Mouse (Mus musculus) neutrophil, adult 5-6 weeks (primary cell): ENCODE data around the gene Celf1. TPM values are rescaled to one million over a fixed set of nuclear protein-coding genes. Genes with fewer than 3 reads are reported as not detected.

Source experiments
- ATAC-seq: fragments of 151-379, 151-347 bp; 2 replicates; pipeline ENCODE4 v1.8.0; 2017; ENCODE audit warnings: mild to moderate bottlenecking, moderate TSS enrichment; ENCODE audit not compliant: insufficient number of reproducible peaks, poor library complexity, low FRiP score, severe bottlenecking; ENCODE audit errors: extremely low read depth
- total RNA-seq: library from RNA; stranded (forward); fragments of 200-1000 nt; gene quantifications from 2 replicates; pipeline ENCODE4 v1.2.3, GENCODE M21; 2017

Gene Celf1
- total RNA-seq, 1 experiment from 2014 or later: 53.0 TPM

DNA sequence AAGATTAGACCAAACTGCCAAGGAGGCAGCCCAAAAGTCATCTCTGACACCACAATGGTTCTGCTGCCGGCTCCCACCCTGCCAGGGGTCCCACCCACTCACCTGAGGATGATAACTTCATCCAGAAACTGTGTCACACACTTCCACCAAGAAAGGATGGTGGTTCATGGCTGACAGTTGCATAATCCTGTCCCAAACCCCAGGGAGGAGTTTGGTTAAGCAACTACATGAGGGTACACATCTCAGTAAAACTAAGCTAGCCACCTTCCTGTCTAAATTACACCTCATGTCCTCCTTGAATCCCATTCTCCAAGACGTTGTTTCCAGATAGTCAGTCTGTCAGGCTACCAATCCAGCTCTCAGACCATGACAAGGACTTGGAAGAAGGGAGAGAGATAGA lies 7.9 kb upstream of the Celf1 start:
- ATAC-seq: no peak

DNA sequence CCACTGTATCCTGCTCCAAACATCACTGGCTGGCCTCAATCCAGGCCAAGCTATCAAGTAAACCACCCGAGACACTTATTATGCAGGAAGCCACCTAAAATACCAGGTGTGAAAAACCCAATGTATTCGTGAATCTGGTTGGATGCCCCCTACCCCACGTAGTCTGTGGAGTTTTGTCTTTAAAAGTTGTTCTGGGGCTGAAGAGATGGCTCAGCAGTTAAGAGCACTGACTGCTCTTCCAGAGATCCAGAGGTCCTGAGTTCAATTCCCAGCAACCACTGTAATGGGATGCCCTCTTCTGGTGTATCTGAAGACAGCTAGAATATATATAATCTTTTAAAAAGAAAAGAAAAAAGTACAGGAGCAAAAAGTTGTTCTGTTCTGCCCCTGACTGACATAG lies 1.8 kb upstream of the Celf1 start:
- no peak for ATAC-seq

DNA sequence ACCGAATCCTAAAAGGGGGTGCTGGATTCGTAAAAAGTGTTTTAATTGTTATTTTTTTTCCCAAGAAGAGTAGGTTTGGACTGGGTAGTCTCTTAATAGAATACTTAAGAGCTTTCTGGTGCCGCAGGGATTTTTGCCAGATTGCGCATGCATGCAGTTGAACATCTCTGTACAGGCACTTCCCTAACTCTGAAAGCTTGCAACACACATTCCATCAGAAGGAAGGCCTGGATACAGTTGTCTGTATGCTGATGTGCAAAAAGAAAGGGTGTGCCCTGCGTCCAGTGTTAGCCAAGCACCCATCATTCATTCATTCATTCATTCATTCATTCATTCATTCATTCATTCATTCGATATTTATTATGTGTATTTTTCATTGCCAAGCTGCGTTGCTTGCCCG lies 432 bp upstream of the Celf1 start:
- ATAC-seq: no peak

DNA sequence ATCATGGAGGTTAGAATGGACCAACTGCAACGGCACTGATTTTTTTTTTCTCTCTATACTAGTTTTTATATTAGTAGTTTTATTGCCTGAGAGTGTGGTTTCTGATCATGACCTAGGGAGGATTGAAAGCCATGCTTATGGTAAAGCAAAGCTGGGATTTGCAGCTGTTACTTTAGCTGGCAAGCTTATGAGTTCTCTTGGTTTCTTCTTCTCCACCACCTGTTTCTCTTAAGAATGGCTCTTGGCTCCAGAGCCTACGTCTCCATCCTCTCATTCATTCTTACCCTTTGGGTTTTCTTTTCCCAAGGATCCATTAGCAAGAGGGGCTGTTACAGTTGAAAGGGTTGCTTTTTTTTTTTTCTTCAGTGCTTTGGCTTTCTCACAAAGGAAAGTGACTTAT lies 1.6 kb downstream of the Celf1 start:
- no peak for ATAC-seq

DNA sequence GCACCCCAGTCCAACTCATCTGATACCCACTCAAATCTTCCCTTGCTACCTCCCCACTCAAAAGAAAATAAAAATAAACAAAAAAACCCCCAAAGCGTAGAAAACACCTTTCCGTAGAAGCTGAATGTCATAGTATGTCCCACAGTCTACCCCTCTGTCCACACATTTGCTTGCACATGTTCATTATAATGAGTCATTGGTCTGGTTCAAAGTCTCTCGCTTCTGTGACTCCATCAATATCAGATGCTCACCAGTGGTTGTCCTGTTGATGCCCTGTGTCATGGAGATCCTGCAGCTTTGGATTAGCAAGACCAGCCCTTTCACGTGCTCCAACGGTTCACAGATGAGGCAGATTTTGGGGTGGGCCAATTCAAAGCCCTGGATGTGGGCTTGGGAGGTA lies 10.0 kb downstream of the Celf1 start:
- ATAC-seq: no peak

DNA sequence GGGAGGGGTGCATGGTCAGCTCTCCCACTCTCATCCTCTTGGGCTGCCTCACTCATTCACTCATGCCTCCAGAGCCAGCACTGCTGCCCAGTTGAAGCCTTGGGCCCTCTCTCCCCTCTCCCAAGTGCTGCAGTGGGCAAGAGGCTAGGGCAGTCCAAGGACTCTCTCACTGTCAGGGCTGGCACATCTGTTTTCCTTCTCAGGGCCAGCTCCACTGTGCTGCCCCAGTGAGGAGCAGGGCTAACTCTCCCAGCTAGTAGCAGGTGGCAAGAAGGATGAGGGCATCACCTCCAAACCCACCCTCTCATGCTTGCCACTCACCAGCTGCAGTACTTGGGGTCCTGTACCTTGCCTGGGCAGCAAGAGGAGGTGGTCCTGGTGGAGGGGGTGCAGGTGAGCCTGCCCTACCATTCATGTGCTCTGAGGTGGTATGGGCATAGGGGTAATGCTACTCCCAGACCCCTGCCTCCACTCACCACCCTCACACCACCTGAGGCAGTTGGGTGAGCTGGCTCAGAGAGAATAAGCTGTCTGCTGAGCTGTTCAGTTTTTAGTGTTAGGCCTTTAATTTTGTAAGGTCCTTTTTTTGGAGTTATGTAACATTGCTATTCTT lies 10.5 kb downstream of the Celf1 start:
- ATAC-seq: 0 out of 2 replicates have a peak, but pooled peaks have one; percentile 6

DNA sequence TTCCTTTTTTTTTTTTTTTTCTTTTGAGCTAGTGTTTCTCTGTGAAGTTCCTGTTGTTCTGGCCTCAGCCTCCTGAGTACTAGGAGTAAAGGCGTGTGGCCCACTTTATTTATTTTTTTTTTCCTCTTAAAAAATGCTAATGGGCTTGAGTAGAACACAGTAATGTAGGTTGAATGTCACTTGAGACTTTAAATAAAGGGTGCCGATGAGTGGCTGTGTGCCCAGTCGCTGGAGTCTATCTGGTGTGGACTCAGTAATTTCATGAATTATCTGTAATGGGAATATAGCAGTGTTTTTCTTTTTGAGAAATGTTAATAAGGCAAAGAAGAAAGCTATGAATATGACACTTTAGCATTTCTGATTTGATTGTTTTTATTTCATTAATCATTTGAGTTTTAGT lies 13.3 kb downstream of the Celf1 start:
- no peak for ATAC-seq

DNA sequence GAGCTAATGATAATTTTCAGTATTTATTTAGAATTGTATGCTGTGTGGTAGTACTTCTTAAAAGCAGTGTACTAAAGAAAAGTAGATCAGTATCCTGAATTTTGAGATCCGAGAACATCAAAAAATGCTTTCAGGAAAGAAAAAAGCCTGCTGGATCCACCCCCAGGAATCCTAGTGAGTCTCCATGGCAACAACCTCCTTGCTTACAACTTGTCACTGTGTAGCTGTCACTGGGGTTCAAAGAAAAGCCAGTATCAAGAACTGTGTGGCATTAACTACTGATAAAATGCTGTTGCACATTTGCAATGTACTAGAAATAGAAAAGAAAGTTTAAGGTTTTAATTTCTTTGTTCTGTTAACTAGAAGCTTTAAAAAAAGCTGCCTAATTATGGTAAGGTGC lies 15.9 kb downstream of the Celf1 start:
- ATAC-seq: no peak

DNA sequence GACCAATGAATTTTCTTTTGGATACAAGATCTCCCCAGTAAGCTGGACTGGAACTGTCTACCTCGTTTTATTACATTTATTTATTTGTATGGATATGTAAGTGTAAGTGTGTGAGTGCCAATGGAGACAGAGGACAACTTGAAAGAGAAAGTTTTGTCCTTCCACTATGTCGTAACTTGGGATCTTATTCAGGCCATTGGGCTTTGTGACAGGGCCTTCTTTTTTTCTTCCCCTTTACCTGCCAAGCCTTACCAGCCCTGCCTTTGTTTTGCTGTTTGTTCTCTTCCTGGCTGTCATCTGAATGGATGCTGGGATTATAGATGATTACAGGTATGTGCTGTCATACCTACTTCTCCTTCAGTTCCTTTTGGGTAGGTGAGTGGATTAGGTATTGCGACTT lies 18.7 kb downstream of the Celf1 start:
- ATAC-seq: no peak

DNA sequence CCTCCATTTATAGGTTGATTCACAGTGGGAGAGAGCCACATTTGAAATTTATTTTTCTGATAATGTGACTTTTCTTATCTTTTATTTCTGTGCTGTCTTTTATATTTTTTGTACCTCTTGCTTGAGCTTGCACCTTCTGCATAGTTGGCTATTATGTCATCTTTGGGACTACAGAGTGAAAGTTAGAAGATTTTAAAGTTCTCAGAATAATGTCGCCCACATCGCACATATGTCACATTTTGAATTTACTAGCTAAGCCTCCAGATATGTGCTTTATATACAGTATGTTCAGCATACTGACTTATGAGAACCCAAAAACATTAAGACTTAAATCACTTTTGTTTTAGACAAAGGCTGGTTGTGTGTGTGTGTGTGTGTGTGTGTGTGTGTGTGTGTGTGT lies 19.8 kb downstream of the Celf1 start:
- no peak for ATAC-seq

DNA sequence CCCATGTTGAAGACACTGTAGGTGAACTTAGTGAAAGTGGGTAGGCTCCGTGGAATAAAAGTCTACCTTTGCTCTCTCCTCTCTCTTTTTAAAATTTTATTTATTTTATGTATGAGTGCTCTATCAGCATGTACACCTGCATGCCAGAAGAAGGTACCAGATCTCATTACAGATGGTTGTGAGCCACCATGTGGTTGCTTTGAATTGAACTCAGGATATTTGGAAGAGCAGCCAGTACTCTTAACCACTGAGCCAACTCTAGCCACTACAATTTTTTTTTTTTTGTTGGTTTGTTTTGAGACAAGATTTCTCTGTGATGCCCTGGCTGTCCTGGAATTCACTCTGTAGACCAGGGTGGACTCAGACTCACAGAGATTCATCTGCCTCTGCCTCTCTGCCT lies 23.1 kb downstream of the Celf1 start:
- ATAC-seq: no peak

DNA sequence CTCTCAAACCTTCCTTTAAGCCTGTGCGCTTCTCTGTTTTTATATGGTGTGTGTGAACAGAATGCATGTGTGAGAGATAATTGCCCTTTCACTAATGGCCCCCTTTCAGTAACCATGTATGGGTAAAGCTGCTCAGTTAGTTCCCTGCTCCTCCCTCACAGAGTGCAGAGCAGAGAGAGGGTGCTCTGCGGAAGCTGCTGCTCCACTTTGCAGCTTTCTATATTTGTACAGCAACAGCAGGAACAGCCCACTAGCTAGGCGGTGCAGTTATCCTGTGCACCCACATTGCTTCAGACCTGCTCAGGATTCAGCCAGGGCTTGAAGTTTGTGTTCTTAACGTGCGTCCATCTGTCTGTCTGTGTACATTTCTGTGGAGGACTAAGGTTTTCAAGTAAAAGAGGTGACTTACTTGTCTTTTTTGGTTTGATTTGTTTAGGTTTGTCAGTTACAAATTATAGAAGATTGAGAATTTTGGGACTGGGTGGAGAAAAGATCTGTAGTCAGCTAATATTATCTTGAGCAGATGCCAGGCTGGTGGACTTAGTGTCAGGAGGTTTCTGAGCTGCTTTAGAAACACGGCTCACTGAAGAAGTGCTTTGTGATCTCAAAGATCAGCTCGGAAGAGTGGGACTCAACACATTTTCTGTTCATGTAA lies 24.8 kb downstream of the Celf1 start:
- no peak for ATAC-seq

DNA sequence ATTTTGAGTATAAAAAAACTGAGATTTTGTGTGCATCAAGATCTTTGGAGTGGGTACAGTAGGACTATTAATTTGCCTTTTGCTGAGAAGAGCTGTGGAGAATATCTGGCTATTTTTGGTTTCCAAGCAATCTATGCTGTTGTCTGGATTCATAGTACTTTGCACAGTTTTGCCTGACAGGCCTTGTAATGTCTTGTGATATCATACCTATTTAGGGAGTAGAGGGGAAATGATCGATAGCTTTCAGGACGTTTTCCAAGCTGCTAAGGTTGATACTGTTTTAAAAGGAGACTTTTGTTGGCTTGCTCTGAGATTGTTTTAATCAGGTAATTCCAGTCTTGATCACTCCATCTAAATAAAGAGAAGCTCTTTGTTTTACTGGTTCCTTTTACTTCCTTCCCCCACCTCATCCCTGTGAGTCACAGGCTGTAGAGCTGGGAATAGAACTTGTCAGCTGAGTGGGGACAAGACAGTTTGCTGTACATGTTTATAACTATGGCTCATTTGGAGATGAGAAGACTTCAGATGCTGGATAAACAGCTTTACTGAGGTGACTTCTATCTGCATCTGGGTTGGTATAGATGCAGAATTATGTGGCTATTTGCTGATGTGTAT lies 25.4 kb downstream of the Celf1 start:
- ATAC-seq: no peak

DNA sequence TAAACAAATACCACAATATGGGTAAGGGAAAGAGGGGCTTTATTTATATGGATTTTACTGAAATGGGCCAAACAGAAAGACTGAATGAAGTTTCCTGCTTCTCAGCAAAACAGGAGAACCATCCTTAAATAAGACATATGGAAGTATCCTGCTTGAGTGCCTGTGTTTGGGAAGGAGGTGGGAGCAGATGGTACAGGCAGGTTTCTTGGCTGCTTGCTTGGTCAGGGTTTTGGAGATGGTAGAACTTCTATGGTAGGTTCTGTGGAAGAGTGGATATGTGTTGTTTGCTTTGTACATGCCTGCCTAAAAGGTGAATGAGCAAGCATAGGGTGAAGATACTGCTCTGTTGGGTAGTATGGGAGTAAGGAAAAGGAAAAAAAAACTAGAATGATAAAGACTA lies 30.4 kb downstream of the Celf1 start:
- ATAC-seq: no peak

DNA sequence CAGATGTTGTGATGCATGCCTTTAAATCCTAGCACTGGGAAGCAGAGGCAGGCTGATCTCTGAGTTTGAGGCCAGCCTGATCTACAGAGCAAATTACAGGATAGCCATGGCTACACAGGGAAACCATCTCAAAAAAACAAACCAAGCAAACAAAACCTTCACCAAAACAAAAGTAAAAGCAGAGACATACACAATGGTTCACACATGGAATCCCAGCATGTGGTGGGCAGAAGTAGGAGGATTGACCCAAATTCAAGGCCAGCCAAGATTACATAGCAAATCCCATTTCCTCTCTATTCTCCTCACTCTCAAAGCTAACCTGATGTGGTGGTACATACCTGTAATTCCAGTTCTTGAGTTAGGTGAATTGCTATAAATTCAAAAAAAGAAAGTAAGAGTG lies 33.9 kb downstream of the Celf1 start:
- no peak for ATAC-seq

DNA sequence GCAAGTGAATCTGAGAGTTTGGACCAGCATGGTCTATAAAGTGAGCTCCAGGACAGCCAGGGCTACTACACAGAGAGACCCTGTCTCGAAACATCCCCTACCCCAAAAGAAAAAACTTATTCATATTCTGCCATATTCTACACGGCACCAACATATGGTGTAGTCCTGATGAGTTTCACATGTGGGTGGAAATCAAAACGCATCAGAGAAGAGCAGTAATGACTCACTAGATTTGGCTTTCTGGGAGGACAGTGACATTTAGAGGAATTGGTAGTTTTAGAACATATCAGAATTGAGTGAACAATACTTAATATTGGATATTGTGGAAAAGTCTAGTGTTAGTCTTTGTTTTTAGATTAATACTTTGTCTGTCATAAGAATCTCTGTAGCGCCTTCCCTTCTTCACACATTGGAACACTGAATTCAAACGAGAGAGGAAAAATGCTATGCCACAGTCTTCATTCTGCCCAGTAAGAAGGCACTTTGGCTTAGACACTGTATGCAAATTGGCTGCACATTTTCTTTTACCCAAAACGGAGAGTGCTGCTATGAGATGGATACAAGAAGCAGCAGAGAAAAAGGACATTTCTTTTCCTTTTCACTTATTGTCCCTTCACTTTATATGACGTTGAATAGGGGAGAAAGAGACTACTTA lies 35.1 kb downstream of the Celf1 start:
- no peak for ATAC-seq

DNA sequence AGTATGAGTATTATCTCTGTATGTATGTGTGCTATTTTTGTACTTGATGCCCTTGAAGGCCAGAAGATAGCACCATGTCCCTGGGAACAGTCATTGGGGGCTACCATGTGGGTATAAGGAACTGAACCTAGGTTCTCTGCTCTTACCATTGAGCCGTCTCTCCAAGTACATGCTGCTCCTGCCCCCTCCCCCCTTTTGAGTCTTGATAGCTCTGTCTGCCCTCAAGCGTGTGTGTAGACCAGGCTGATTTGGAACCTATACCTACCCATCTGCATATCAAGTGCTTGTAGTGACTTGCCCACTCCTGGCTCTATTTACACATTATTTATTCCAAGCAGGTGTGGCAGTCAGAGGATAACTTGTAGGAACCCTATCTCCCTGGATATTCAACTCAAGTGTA lies 36.4 kb downstream of the Celf1 start:
- no peak for ATAC-seq

DNA sequence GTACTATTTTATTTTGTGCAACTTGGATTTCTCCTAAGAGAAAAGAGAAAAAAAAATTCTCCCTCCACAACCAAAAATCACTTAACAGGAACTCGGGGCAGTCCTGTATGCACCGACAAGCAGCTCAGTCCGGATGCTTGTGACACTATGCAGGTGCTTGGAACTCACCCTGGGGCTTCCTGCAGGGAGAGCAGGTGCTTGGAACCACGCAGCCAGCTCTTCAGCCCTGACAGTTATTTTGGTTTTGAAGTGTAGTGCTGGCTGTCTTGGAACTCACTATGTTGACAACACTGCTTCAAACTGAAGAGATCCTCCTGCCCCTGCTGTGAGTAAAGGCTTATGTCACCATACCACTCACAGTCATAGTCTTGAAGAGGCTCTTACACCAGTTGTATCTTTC lies 37.1 kb downstream of the Celf1 start:
- ATAC-seq: no peak

DNA sequence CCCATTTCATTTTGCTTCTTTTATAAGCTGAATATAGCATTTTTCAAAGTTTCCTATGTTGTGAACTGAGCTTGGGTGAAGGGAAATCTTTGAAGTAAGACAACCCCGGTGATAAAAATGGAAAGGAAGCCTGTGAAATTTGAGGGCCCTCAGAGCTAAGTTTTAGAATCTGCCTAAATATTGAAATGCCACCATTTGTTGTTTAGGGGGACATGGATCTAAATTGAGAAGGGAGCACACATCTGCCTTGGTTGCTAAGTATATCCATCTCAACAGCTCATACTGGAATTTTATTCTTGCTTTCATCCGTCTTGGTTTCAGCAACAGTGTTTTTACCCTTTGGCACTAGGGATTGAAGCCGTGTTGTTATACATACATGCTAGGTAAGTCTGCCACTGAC lies 45.9 kb downstream of the Celf1 start:
- no peak for ATAC-seq

DNA sequence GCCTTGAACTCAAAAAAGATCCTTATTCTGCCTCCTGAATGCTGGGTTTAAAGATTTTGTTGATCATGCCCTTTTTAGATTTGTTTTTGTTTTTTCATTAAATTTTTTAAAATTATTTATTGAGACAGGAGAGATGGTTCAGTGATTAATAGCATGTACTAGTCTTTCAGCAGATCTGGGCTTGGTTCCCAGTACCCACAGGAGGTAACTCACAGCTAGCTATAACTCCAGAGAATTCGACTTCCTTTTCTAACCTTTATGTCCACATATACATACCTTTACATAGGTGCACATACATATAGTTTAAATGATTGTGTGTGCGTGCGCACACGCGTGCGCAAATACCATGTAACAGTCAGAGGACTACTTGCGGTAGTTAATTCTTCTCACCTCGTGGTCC lies 68.4 kb downstream of the Celf1 start:
- no peak for ATAC-seq
